Mouse (Mus musculus): ENCODE data around the gene Rad51d. TPM values are rescaled to one million over a fixed set of nuclear protein-coding genes. Genes with fewer than 3 reads are reported as not detected.

Gene Rad51d
- polyA plus RNA-seq, 1 experiment, result 15.1 TPM

DNA sequence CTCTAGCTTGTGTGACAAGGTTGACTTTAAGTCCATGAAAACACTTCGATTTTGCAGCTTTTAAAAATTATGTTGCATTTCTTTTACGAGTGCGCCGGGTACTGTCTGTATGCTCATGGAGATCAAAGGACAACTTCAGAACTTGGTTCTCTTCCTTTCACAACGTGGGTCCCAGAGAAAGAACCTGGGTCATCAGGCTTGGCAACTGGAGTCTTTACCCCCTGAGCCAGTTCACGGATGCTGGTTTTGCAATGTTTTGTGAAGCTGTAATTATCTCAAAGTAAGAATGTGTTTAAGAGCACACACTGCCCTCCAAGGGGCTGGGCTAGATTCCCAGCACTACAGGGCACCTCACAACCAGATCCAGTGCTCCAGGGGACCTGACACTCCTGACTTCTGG is 36.3 kb downstream of the Rad51d start:
- H3K36me3 ChIP-seq (ENCODE audit: control insufficient read depth, insufficient read depth, low read length), result no peaks in the 10 kb centered on the region
- TF ChIP-seq CTCF (IDR thresholded peaks at IDR 0.05; ENCODE audit: control insufficient read depth, insufficient read depth, insufficient replicate concordance, low read depth, low read length), result no peak
- TF ChIP-seq POLR2A (IDR thresholded peaks at IDR 0.05; ENCODE audit: control insufficient read depth, low read depth, low read length), result no peak
- H3K27ac ChIP-seq (ENCODE audit: control insufficient read depth, insufficient read depth, low read depth, low read length), result no peak overlapping the region
- H3K27me3 ChIP-seq (ENCODE audit: control insufficient read depth, insufficient read depth, low read length), result no peaks in the 10 kb centered on the region
- no peaks in the 10 kb centered on the region; the same call in 1 of the 2 replicates for H3K4me1 ChIP-seq (ENCODE audit: control insufficient read depth, insufficient read depth, low read length)
- H3K4me3 ChIP-seq (ENCODE audit: control insufficient read depth, low read depth, low read length), result no peak overlapping the region

DNA sequence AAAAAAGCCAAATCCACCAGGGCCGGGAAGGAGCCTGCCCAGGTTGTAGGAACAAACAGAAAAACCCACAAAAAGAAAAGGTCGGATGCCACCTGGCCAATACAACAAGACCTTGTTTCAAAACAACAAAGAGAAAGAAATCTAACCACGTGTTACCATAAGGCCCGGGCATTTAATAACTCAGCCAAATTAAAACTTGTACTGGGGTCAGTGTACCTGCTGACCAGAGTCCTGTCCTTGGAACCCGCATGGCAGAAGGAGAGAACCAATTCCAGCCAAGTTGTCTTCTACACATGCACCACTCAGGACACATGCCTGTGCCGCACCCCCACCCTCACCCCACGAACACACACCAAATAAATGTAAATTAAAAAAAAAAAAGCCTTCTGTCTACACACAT is 37.5 kb downstream of the Rad51d start:
- H3K27me3 ChIP-seq (ENCODE audit: control insufficient read depth, insufficient read depth, low read length), result no peaks in the 10 kb centered on the region
- no peaks in the 10 kb centered on the region; the same call in 1 of the 2 replicates for H3K4me1 ChIP-seq (ENCODE audit: control insufficient read depth, insufficient read depth, low read length)
- no peaks in the 10 kb centered on the region for H3K36me3 ChIP-seq (ENCODE audit: control insufficient read depth, insufficient read depth, low read length)
- no peak overlapping the region for H3K27ac ChIP-seq (ENCODE audit: control insufficient read depth, insufficient read depth, low read depth, low read length)
- no peak for TF ChIP-seq POLR2A (IDR thresholded peaks at IDR 0.05; ENCODE audit: control insufficient read depth, low read depth, low read length)
- no peak for TF ChIP-seq CTCF (IDR thresholded peaks at IDR 0.05; ENCODE audit: control insufficient read depth, insufficient read depth, insufficient replicate concordance, low read depth, low read length)
- H3K4me3 ChIP-seq (ENCODE audit: control insufficient read depth, low read depth, low read length), result no peak overlapping the region

DNA sequence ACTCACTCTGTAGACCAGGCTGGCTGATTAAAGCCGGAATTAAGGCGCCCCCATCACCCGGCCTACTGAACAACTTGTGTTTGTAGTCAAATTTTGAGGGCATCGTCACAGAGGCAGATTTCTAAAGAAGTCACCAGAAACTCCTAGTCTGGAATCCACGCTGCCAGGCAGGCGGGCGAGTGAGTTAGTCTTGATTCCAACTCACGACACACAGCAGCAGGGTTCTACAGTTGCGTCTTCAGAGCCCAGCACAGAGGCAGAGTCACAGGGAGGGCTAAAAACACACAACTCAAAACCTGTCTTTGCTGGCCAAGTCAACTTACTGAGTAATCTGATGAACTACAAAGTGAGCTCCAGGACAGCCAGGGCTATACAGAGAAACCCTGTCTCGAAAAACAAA is 37.9 kb downstream of the Rad51d start:
- TF ChIP-seq POLR2A (IDR thresholded peaks at IDR 0.05; ENCODE audit: control insufficient read depth, low read depth, low read length), result no peak
- no peak for TF ChIP-seq CTCF (IDR thresholded peaks at IDR 0.05; ENCODE audit: control insufficient read depth, insufficient read depth, insufficient replicate concordance, low read depth, low read length)
- Histone ChIP-seq H3K27ac (ENCODE audit: control insufficient read depth, insufficient read depth, low read depth, low read length) (no peak overlapping the region), H3K27me3 (ENCODE audit: control insufficient read depth, insufficient read depth, low read length) (no peaks in the 10 kb centered on the region), H3K36me3 (ENCODE audit: control insufficient read depth, insufficient read depth, low read length) (no peaks in the 10 kb centered on the region), H3K4me1 (ENCODE audit: control insufficient read depth, insufficient read depth, low read length) (no peaks in the 10 kb centered on the region; the same call in 1 of the 2 replicates), H3K4me3 (ENCODE audit: control insufficient read depth, low read depth, low read length) (no peak overlapping the region)

DNA sequence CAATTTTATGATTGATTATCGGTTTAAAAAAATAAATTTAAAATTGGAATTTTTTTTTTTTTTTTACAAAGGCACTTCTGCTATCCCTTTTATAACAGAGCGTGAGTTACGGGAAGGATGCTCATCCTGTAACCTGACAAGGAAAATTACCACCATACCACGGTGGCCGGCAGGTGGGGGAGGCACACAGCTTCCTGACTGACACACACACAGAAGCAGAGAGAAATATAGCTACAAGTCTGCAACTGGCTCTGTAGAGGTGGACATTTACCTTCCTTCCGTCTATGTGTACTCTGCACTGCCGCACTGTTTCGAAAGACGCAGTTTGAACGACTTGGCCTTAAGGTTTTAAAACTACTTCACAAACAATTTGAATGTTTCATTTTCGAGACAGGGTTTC is 38.3 kb downstream of the Rad51d start:
- H3K4me1 ChIP-seq (ENCODE audit: control insufficient read depth, insufficient read depth, low read length), result no peaks in the 10 kb centered on the region; the same call in 1 of the 2 replicates
- no peaks in the 10 kb centered on the region for H3K27me3 ChIP-seq (ENCODE audit: control insufficient read depth, insufficient read depth, low read length)
- H3K36me3 ChIP-seq (ENCODE audit: control insufficient read depth, insufficient read depth, low read length), result no peaks in the 10 kb centered on the region
- no peak overlapping the region for H3K4me3 ChIP-seq (ENCODE audit: control insufficient read depth, low read depth, low read length)
- TF ChIP-seq CTCF (IDR thresholded peaks at IDR 0.05; ENCODE audit: control insufficient read depth, insufficient read depth, insufficient replicate concordance, low read depth, low read length) (no peak), POLR2A (IDR thresholded peaks at IDR 0.05; ENCODE audit: control insufficient read depth, low read depth, low read length) (no peak)
- no peak overlapping the region for H3K27ac ChIP-seq (ENCODE audit: control insufficient read depth, insufficient read depth, low read depth, low read length)

DNA sequence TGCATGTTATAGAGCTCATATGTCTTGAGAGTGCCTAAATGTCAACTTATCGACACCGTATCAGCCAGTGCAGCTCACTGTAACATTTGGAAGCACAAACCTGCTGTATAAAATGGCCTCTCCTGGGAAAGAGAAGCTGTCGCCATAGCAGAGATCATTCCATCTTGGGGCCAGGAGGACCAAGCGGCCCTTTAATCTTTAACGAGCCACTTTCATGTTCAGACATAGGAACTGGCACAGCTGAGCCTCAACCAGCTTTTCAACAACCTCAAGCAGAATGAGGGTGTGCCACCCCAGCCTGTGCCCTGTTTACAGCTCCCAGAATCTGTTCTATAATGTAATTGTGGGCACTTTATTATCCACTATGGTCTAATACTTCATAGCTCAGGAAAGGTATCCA is 40.2 kb downstream of the Rad51d start:
- no peaks in the 10 kb centered on the region for H3K27me3 ChIP-seq (ENCODE audit: control insufficient read depth, insufficient read depth, low read length)
- peaks cover 2% of the 10 kb centered on the region; the same call in 1 of the 2 replicates for H3K4me1 ChIP-seq (ENCODE audit: control insufficient read depth, insufficient read depth, low read length)
- H3K36me3 ChIP-seq (ENCODE audit: control insufficient read depth, insufficient read depth, low read length), result no peaks in the 10 kb centered on the region
- TF ChIP-seq CTCF (IDR thresholded peaks at IDR 0.05; ENCODE audit: control insufficient read depth, insufficient read depth, insufficient replicate concordance, low read depth, low read length) (no peak), POLR2A (IDR thresholded peaks at IDR 0.05; ENCODE audit: control insufficient read depth, low read depth, low read length) (no peak)
- H3K27ac ChIP-seq (ENCODE audit: control insufficient read depth, insufficient read depth, low read depth, low read length), result no peak overlapping the region
- no peak overlapping the region for H3K4me3 ChIP-seq (ENCODE audit: control insufficient read depth, low read depth, low read length)

DNA sequence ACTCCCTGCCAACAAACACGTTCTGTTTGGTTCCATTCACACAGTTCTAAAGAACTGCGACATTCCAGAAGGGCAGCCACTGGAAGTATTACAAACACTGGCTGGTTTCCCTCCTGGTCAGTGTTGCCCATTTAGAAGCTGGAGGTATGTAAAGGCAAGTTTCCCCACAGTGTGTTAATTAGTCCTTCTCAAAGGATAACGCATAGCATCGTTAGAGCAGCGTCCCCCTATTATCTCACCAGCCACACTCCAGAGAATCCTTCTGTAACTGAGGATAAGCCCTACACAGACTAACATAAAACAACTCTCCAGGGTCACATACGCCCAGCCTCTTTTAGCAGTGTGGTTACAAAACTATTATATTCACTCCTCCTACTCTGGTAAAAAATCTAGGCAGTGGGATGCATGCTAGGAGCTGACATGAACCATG is 42.8 kb downstream of the Rad51d start:
- H3K27me3 ChIP-seq (ENCODE audit: control insufficient read depth, insufficient read depth, low read length), result no peaks in the 10 kb centered on the region
- H3K36me3 ChIP-seq (ENCODE audit: control insufficient read depth, insufficient read depth, low read length), result no peaks in the 10 kb centered on the region
- TF ChIP-seq POLR2A (IDR thresholded peaks at IDR 0.05; ENCODE audit: control insufficient read depth, low read depth, low read length) (no peak), CTCF (IDR thresholded peaks at IDR 0.05; ENCODE audit: control insufficient read depth, insufficient read depth, insufficient replicate concordance, low read depth, low read length) (no peak)
- peaks cover 2% of the 10 kb centered on the region; the same call in 1 of the 2 replicates for H3K4me1 ChIP-seq (ENCODE audit: control insufficient read depth, insufficient read depth, low read length)
- no peak overlapping the region for H3K4me3 ChIP-seq (ENCODE audit: control insufficient read depth, low read depth, low read length)
- H3K27ac ChIP-seq (ENCODE audit: control insufficient read depth, insufficient read depth, low read depth, low read length), result no peak overlapping the region

DNA sequence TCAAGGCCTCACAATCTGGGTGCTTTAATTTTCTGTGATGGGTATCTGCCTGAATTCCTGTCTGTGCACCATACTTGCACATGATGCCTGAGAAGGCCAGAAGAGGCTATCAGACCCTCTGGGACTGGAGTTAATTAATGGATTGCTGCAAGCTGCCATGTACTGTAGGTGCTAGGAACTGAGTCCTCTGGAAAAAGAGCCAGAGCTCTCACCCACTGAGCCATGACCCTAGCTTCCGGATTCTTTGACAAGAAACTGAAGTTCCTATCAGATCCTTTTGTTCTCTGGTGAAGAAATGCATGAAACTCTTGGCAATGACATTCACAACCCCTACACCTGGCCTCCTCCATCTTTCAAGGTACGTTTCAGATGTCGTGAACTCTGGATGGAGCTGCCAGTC is 43.5 kb downstream of the Rad51d start:
- H3K27ac ChIP-seq (ENCODE audit: control insufficient read depth, insufficient read depth, low read depth, low read length), result no peak overlapping the region
- H3K4me1 ChIP-seq (ENCODE audit: control insufficient read depth, insufficient read depth, low read length), result peaks cover 2% of the 10 kb centered on the region; the same call in 1 of the 2 replicates
- H3K36me3 ChIP-seq (ENCODE audit: control insufficient read depth, insufficient read depth, low read length), result no peaks in the 10 kb centered on the region
- H3K27me3 ChIP-seq (ENCODE audit: control insufficient read depth, insufficient read depth, low read length), result no peaks in the 10 kb centered on the region
- TF ChIP-seq POLR2A (IDR thresholded peaks at IDR 0.05; ENCODE audit: control insufficient read depth, low read depth, low read length) (no peak), CTCF (IDR thresholded peaks at IDR 0.05; ENCODE audit: control insufficient read depth, insufficient read depth, insufficient replicate concordance, low read depth, low read length) (no peak)
- no peak overlapping the region for H3K4me3 ChIP-seq (ENCODE audit: control insufficient read depth, low read depth, low read length)

DNA sequence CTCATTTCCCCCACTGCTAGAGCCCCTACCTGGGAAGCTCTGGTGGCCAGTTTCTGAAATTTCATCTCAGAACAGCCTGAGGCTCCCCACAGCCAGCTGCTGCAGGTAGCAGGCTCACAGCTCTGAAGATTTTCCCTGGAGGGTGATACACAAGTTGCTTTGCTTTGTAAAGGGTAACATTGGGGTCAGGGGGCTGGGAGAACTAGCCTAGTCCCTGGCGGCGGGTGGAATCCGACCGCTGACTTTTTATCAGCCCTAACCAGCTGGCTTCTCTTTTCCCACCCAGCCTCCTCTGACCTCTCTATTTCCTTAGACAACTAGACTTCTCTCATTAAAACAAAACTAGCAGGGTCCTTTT is 44.4 kb downstream of the Rad51d start:
- no peak overlapping the region for H3K4me3 ChIP-seq (ENCODE audit: control insufficient read depth, low read depth, low read length)
- peaks cover 2% of the 10 kb centered on the region; the same call in 1 of the 2 replicates for H3K4me1 ChIP-seq (ENCODE audit: control insufficient read depth, insufficient read depth, low read length)
- TF ChIP-seq POLR2A (IDR thresholded peaks at IDR 0.05; ENCODE audit: control insufficient read depth, low read depth, low read length), result no peak
- TF ChIP-seq CTCF (IDR thresholded peaks at IDR 0.05; ENCODE audit: control insufficient read depth, insufficient read depth, insufficient replicate concordance, low read depth, low read length), result no peak

More for the DNA sequence above, 44.4 kb downstream of the Rad51d start:
- no peaks in the 10 kb centered on the region for H3K36me3 ChIP-seq (ENCODE audit: control insufficient read depth, insufficient read depth, low read length)
- no peak overlapping the region for H3K27ac ChIP-seq (ENCODE audit: control insufficient read depth, insufficient read depth, low read depth, low read length)
- H3K27me3 ChIP-seq (ENCODE audit: control insufficient read depth, insufficient read depth, low read length), result no peaks in the 10 kb centered on the region

Data from testis, adult 2 months (tissue).